Mouse (Mus musculus) cortical plate, adult 2 months (tissue): ENCODE results near the gene Anapc7. TPM values are rescaled to one million over a fixed set of nuclear protein-coding genes. Genes with fewer than 3 reads are reported as not detected.

Experiments used
- H3K27ac ChIP-seq: fragments of 200-500 bp; 2 replicates; pipeline ENCODE4 v1.5.1; 2012; ENCODE audit warnings: low read length, control low read depth, inconsistent platforms; ENCODE audit not compliant: insufficient read depth
- H3K4me1 ChIP-seq: fragments of 200-500 bp; 2 replicates; pipeline ENCODE4 v1.6.1; 2011; ENCODE audit warnings: low read length; ENCODE audit not compliant: control insufficient read depth, insufficient read depth
- H3K4me3 ChIP-seq: fragments of 200-500 bp; 2 replicates; pipeline ENCODE4 v1.5.1; 2011; ENCODE audit warnings: mild to moderate bottlenecking, low read length, control low read depth; ENCODE audit not compliant: insufficient read depth
- CTCF ChIP-seq: fragments of 200-500 bp; IDR thresholded peaks from 2 replicates; pipeline ENCODE4 v1.5.1; 2011; ENCODE audit warnings: mild to moderate bottlenecking, control low read depth, low read length; ENCODE audit not compliant: insufficient read depth; ENCODE audit errors: extremely low read depth
- POLR2A ChIP-seq: fragments of 200-500 bp; IDR thresholded peaks from 2 replicates; pipeline ENCODE4 v1.6.1; 2011; ENCODE audit warnings: mild to moderate bottlenecking, low read length, control low read depth; ENCODE audit not compliant: insufficient read depth; ENCODE audit errors: extremely low read depth
- polyA plus RNA-seq: library from polyadenylated mRNA; depleted of rRNA; stranded (reverse); fragments of >200 nt; gene quantifications from 2 replicates; pipeline ENCODE4 v1.2.3, GENCODE M21; 2012

Gene Anapc7
- polyA plus RNA-seq, 1 experiment = 34.1 TPM

DNA sequence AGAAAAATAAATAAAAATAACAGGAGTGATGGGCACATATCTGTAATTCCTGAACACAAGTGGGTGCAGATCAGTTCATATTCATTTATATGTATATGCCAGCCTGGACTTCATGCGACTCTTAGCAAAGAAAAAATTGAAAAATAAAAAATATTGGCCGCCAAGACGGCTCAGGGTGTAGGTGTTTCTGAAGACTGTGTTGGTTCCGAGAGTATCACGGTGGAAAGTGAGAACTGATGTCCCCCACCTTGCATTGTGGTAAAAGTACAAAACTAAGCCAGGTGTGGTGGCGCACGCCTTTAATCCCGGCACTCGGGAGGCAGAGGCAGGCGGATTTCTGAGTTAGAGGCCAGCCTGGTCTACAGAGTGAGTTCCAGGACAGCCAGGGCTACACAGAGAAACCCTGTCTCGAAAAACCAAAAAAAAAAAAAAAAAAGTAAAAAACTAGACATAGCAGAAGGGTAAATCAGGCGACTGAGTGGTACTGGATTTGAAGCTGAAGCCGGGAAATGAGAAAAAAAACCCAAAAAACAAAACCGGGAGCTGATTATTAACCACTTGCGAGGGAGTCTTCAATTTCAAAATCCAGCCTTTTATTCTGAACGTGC, 30.2 kb upstream of the Anapc7 start:
- no peak overlapping the region for H3K27ac ChIP-seq
- peaks cover 4% of the 10 kb centered on the region; the same call in 1 of the 2 replicates for H3K4me1 ChIP-seq
- H3K4me3 ChIP-seq = peak overlapping the region; percentile 89
- no peak for TF ChIP-seq CTCF
- no peak for TF ChIP-seq POLR2A

DNA sequence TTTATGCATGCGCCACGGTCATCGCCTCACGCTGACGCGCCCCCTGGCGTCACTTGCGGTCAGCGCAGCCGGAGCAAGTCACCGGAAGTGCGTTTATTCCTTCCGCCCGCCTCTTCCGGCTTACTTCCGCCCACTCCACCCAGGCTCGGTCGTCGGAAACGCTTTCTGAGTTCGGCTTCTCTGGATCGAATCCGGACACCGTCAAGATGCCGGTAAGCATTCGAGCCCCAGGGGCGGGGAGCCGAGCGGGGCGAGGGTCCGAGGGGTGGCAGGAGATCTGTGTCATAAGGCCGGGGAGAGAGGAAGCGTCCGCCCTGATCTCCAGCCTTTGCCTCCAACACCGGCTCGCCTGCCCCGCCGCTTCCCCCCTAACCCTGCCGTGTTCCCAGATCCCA, 29.7 kb upstream of the Anapc7 start, which contains the start of gene Arpc3:
Gene Arpc3, plus strand, starts transcription at position 93 of the 395 bp plus-strand sequence.
- Histone ChIP-seq H3K4me1 (peaks cover 4% of the 10 kb centered on the region; the same call in 1 of the 2 replicates), H3K4me3 (peak within 1 kb of the TSS; percentile 89), H3K27ac (0 out of 2 replicates have a peak within 1 kb of the TSS, but pooled peaks have one; percentile 2)
- peak; percentile 92 for TF ChIP-seq POLR2A
- peak; percentile 84 for TF ChIP-seq CTCF

DNA sequence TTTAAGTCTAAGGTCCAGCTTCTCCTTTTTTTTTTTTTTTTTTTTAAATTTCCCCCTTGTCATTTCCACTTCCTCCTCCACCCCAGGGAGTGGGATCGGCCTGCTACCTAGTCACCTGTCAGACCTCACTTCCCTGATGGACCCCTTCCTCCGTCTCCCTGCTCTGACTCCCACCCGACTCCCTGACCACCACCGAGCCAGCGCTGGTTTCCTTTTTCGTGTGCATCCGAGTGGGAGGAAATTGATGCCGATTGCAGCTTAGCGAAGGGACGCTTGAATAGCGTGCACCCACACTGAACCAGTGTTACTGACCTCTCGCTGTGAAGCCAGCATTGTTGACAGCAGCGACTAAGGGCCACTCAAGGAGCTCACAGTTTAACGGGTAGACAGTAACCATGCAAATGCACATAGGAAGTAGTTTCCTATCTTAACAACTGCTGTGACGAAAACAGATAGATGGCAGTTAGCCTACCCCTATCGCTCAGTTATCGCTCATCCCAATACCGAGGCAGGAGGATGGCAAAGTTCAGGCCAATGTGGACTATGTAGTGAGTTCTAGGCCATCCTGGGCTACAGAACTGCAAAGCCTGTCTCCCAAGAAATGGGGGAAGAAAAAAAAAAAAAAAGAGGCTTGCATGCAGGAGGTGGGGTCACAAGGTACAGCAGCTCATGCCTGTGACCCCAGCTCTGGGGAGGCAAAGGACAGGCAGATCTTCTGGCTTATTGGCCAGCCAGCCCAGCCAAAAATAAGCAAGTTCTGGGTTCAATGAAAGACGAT, 29.1 kb upstream of the Anapc7 start:
- peaks cover 4% of the 10 kb centered on the region; the same call in 1 of the 2 replicates for H3K4me1 ChIP-seq
- peak overlapping the region; percentile 89 for H3K4me3 ChIP-seq
- TF ChIP-seq CTCF (no peak), POLR2A (no peak)
- H3K27ac ChIP-seq = 0 out of 2 replicates have a peak overlapping the region, but pooled peaks have one; percentile 2

DNA sequence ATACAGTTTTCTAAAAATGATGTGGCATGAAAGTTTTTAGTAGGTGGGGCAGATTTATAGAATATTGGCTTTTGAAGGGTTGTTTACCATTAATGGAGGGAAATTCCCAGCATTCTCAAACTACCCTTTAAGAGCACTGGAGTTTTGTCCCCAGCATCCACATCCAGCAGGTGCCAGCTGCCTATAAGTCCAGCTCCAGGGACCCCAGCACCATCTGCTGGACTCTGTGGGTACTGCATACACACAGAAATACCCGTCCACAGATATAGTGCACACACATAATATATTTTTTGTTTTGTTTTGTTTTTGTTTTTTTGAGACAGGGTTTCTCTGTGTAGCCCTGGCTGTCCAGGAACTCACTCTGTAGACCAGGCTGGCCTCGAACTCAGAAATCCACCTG, 27.6 kb upstream of the Anapc7 start:
- peak; percentile 70 for TF ChIP-seq CTCF
- TF ChIP-seq POLR2A = no peak
- Histone ChIP-seq H3K4me3 (no peak overlapping the region; the same call in 1 of the 2 replicates), H3K4me1 (peaks cover 5% of the 10 kb centered on the region; the same call in 1 of the 2 replicates), H3K27ac (no peak overlapping the region)

DNA sequence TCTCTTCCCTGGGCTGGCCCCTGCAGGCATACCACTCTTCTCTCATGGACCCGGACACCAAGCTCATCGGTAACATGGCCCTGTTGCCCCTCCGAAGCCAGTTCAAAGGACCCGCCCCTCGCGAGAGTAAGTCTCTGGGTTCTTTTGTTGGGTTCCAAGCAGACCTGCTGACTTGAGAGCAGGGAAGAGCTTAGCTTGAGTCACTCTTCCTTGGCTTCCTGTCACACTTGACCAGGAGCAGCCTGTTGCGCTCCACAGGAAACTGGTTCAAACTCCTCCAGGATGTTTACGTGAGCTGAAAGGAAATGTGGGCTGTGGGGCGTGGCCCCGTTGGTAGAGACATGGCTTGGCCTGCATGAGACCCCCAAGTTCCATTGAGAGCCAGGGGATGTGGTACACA, 24.7 kb upstream of the Anapc7 start:
- TF ChIP-seq CTCF (no peak), POLR2A (no peak)
- H3K27ac ChIP-seq = no peak overlapping the region
- H3K4me3 ChIP-seq = no peak overlapping the region
- H3K4me1 ChIP-seq = peaks cover 12% of the 10 kb centered on the region; the same call in 1 of the 2 replicates

DNA sequence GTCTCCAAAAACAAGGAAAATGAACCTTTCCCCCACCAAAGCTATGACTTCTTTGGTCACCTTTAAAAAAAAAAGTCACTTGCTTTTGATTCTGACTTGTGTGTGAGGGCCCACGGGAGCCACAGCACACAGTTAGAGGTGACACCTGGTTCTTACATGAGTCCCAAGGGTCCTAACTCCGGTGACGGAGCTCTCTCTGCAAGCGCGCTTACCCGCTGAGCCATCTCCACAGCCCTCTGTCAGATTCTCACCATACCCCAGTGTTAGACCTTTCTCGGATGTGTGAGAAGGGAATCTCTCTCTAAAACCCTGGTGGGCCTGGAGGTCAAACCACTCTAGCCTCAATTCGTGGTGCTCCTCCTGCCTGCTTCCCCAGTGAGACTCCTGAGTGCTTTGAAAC, 24.0 kb upstream of the Anapc7 start:
- no peak for TF ChIP-seq POLR2A
- TF ChIP-seq CTCF = no peak
- H3K4me1 ChIP-seq = peaks cover 13% of the 10 kb centered on the region; the same call in 1 of the 2 replicates
- H3K4me3 ChIP-seq = no peak overlapping the region
- H3K27ac ChIP-seq = no peak overlapping the region

DNA sequence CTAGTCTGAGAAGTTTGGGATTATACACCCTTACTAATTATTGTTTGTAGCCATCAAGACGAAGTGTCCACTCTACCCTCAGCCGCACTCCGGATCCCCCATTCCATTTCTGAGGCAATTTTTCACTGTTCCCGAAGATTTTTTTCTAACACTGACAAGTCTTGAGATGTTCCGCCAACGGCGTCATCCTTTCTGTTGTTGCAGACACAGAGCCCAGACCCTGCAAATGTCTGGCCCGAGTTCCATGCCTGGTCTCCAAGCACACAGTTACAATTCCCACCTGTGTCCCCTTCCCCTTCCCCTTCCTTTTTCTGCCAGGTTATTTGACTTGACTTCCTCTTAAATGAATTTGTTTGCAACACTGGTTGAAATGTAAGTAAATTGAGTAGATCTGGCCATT, 21.6 kb upstream of the Anapc7 start:
- Histone ChIP-seq H3K4me3 (no peak overlapping the region), H3K4me1 (peaks cover 13% of the 10 kb centered on the region; the same call in 1 of the 2 replicates), H3K27ac (no peak overlapping the region)
- no peak for TF ChIP-seq POLR2A
- no peak for TF ChIP-seq CTCF

DNA sequence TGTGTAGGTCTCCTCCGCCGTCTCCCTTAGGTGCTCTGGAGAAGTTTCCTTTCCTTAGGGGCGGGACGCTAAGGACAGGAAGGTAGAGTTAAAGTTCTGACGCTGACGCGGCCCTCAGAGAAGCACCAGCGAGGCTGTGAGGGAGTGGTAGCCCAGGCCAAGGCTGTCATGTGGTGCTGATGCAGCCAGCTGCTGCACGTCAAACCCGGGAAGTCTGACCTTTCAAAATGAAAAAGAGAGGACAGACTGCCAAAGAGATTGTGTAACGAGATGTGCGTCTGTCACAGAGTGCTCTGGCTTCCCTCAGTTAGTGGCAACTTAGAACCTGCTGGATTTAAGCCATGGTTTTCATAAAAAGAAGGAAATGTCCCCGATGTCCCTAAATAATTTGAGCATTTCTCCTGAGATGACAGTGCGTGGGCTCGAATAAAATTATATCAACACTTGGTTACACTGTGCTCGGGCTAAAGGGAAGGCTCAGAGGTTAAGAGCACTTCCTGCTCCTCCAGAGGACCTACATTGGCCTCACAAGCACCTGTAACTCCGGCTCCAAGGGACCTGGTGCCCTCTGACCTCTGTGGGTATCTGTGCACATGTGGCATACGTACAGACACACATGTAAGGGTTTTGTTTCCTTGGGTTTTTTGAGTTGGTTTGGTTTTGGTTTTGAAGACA, 20.7 kb upstream of the Anapc7 start:
- peaks cover 9% of the 10 kb centered on the region; the same call in 1 of the 2 replicates for H3K4me1 ChIP-seq
- TF ChIP-seq CTCF (no peak), POLR2A (no peak)
- H3K4me3 ChIP-seq = no peak overlapping the region
- H3K27ac ChIP-seq = no peak overlapping the region

DNA sequence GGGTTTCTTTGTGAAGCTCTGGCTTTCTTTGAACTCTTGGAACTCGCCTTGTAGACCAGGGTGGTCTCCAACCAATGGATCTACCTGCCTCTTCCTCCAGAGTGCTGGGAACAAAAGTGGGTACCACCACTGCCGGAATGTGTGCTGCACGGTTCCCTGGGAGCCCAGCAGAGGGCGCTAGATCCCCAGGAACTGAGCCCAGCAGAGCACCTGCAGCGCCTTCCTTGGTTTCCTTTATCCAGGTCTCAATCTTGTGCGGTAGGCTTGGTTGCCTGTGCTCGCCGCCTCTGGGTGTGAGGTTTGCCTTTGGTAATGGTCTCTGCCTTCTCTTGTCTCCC, 20.2 kb upstream of the Anapc7 start:
- no peak overlapping the region for H3K4me3 ChIP-seq
- peak; percentile 87 for TF ChIP-seq CTCF
- no peak for TF ChIP-seq POLR2A
- no peak overlapping the region for H3K27ac ChIP-seq
- peaks cover 9% of the 10 kb centered on the region; the same call in 1 of the 2 replicates for H3K4me1 ChIP-seq

DNA sequence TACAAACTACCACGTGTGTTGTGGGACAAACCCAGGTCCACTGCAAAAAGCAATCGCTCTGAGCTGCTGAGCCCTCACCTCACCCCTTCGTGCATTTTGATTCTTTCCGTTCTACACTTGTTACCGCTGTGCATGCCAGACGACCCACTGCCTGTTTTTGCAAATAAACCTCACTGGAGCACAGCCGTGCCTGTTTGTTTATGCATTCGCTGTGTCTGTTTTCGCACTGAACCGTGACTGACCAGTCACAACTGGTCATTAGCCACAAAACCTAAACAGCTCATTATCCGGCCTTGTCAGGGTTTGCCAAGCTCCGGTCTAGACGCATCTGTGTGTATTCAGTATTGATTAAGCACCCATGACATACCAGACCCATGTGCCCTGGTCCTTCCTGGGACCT, 19.3 kb upstream of the Anapc7 start:
- Histone ChIP-seq H3K4me1 (peaks cover 9% of the 10 kb centered on the region; the same call in 1 of the 2 replicates), H3K4me3 (no peak overlapping the region), H3K27ac (no peak overlapping the region; the same call in 1 of the 2 replicates)
- TF ChIP-seq CTCF = no peak
- TF ChIP-seq POLR2A = no peak

DNA sequence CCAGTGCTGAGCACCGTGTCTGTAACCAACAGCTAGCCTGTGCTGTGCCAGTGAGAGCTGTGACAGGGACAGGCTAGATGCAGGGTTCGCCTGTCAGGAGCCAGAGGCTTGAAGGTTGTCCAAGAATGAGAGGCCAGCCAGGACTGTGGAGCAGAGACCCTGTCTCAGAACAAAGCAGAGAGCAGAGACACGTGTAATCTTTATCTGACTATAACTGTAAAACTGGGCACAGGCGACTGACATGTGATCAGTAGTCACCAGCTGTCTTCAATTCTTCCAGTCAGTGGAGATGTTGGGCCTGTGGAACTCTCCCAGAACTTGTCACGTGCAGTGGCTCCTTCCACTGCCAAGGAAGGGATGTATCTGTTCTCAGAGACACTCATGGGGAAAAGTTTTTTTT, 18.7 kb upstream of the Anapc7 start:
- TF ChIP-seq CTCF = no peak
- TF ChIP-seq POLR2A = no peak
- H3K4me3 ChIP-seq = no peak overlapping the region
- peaks cover 9% of the 10 kb centered on the region; the same call in 1 of the 2 replicates for H3K4me1 ChIP-seq
- H3K27ac ChIP-seq = no peak overlapping the region; the same call in 1 of the 2 replicates
